Mouse (Mus musculus): Measurements from ENCODE around the gene Chl1. TPM values are rescaled to one million over a fixed set of nuclear protein-coding genes. Genes with fewer than 3 reads are reported as not detected.

Gene Chl1
- polyA plus RNA-seq, 1 experiment from 2014 or later = 16.3 TPM

DNA sequence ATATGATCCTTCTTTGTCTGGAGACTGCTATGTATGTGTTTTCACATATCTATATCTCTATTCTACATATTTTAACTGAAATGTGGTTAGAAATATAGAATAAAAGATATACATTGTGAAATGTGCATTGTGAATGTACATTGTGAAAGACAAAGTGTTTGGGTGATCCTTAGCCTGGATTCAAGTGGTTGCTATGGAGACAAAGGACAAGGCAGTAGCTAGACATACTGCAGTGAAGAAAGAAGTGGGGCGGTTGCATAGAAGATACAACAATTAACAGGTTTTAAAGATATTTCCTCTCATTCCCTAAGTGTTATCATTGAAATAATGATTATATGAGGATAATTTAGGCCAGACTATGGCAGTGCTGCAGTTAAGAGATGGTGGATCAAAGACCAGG lies 146.4 kb downstream of the Chl1 start:
- Histone ChIP-seq H3K27me3 (ENCODE audit: control insufficient read depth, insufficient read depth, low read length) (no peaks in the 10 kb centered on the region), H3K9me3 (ENCODE audit: control insufficient read depth, low read length) (no peaks in the 10 kb centered on the region), H3K4me2 (replicated peaks; ENCODE audit: low read depth) (no peak overlapping the region), H3K27ac (replicated peaks) (no peak overlapping the region), H3K9ac (ENCODE audit: low read length) (no peak overlapping the region), H3K4me3 (ENCODE audit: low read depth, low read length) (no peak overlapping the region), H3K4me1 (replicated peaks; ENCODE audit: control insufficient read depth, insufficient read depth) (no peaks in the 10 kb centered on the region), H3K36me3 (ENCODE audit: control insufficient read depth, insufficient read depth, low read length) (no peaks in the 10 kb centered on the region)
- DNase-seq (ENCODE audit: low spot score) = no peak
- TF ChIP-seq CTCF (IDR thresholded peaks at IDR 0.05; ENCODE audit: low read depth) = no peak
- TF ChIP-seq EP300 (optimal IDR thresholded peaks at IDR 0.05) = no peak
- 71% methylated on average over 1 of the region's 1 CpGs for WGBS
- no peak for ATAC-seq (ENCODE audit: low FRiP score, low TSS enrichment)

DNA sequence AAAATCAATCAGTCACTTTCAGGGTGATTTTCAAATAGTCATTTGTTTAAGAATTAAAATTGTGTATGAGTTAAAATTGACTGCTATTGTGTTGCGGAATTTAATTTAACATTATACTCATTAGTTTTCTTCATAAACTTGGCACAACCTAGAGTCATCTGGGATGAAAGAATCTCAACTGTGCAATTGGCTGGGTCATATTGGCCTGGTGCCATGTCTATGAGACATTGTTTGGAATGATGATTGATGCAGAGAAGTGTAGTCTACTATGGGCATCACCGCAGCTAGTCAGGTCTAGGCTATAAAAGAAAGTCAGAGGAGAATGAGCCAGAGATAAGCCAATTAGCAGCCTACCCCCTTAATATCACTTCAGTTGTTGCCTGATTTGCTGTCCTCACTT lies 148.8 kb downstream of the Chl1 start:
- Histone ChIP-seq H3K27me3 (ENCODE audit: control insufficient read depth, insufficient read depth, low read length) (no peaks in the 10 kb centered on the region), H3K36me3 (ENCODE audit: control insufficient read depth, insufficient read depth, low read length) (no peaks in the 10 kb centered on the region), H3K4me3 (ENCODE audit: low read depth, low read length) (no peak overlapping the region), H3K9me3 (ENCODE audit: control insufficient read depth, low read length) (no peaks in the 10 kb centered on the region), H3K27ac (replicated peaks) (no peak overlapping the region), H3K4me1 (replicated peaks; ENCODE audit: control insufficient read depth, insufficient read depth) (no peaks in the 10 kb centered on the region), H3K9ac (ENCODE audit: low read length) (no peak overlapping the region), H3K4me2 (replicated peaks; ENCODE audit: low read depth) (no peak overlapping the region)
- TF ChIP-seq CTCF (IDR thresholded peaks at IDR 0.05; ENCODE audit: low read depth) (no peak), EP300 (optimal IDR thresholded peaks at IDR 0.05) (no peak)
- 82% methylated on average over 2 of the region's 2 CpGs for WGBS
- ATAC-seq (ENCODE audit: low FRiP score, low TSS enrichment) = no peak
- no peak for DNase-seq (ENCODE audit: low spot score)

DNA sequence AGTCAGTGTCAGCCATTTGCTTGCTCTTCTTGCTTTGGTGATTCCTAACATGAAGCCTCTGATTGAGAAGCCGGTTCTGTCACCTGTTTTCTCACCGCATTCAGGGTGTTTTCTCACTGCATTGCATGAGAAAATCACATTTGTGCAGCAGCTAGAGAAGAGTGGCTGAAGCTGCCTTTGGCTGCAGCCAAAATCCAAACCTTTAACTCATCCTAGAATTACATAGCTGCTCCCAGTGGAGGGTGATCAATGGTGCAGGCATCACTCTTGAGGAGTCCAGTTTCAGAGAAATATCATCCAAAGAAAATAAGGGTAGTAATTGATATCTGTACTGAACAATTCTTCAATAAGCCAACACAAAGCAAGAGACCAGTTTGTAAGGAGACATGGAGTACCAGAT lies 154.8 kb downstream of the Chl1 start:
- no peaks in the 10 kb centered on the region for H3K4me1 ChIP-seq (replicated peaks; ENCODE audit: control insufficient read depth, insufficient read depth)
- no peak overlapping the region for H3K4me3 ChIP-seq (ENCODE audit: low read depth, low read length)
- DNase-seq (ENCODE audit: low spot score) (no peak), ATAC-seq (ENCODE audit: low FRiP score, low TSS enrichment) (no peak)
- H3K4me2 ChIP-seq (replicated peaks; ENCODE audit: low read depth) = no peak overlapping the region
- H3K9ac ChIP-seq (ENCODE audit: low read length) = no peak overlapping the region
- TF ChIP-seq CTCF (IDR thresholded peaks at IDR 0.05; ENCODE audit: low read depth) (no peak), EP300 (optimal IDR thresholded peaks at IDR 0.05) (no peak)
- H3K27me3 ChIP-seq (ENCODE audit: control insufficient read depth, insufficient read depth, low read length) = no peaks in the 10 kb centered on the region
- WGBS = 85% methylated on average over 2 of the region's 2 CpGs
- no peak overlapping the region for H3K27ac ChIP-seq (replicated peaks)
- no peaks in the 10 kb centered on the region for H3K9me3 ChIP-seq (ENCODE audit: control insufficient read depth, low read length)
- no peaks in the 10 kb centered on the region for H3K36me3 ChIP-seq (ENCODE audit: control insufficient read depth, insufficient read depth, low read length)

- no peaks in the 10 kb centered on the region for H3K4me1 ChIP-seq (replicated peaks; ENCODE audit: control insufficient read depth, insufficient read depth)
- H3K4me3 ChIP-seq (ENCODE audit: low read depth, low read length) = no peak overlapping the region
- DNase-seq (ENCODE audit: low spot score) (no peak), ATAC-seq (ENCODE audit: low FRiP score, low TSS enrichment) (no peak)
- no peak overlapping the region for H3K4me2 ChIP-seq (replicated peaks; ENCODE audit: low read depth)
- TF ChIP-seq EP300 (optimal IDR thresholded peaks at IDR 0.05) = no peak
- no peak for TF ChIP-seq CTCF (IDR thresholded peaks at IDR 0.05; ENCODE audit: low read depth)
- H3K27ac ChIP-seq (replicated peaks) = no peak overlapping the region
- H3K36me3 ChIP-seq (ENCODE audit: control insufficient read depth, insufficient read depth, low read length) = no peaks in the 10 kb centered on the region
- WGBS = 76% methylated on average over 9 of the region's 9 CpGs
- no peaks in the 10 kb centered on the region for H3K9me3 ChIP-seq (ENCODE audit: control insufficient read depth, low read length)
- H3K9ac ChIP-seq (ENCODE audit: low read length) = no peak overlapping the region
- H3K27me3 ChIP-seq (ENCODE audit: control insufficient read depth, insufficient read depth, low read length) = no peaks in the 10 kb centered on the region
Measured at GRCm38 (mm10) chr6:103665677-103666316, 155.4 kb downstream of the Chl1 start.

DNA sequence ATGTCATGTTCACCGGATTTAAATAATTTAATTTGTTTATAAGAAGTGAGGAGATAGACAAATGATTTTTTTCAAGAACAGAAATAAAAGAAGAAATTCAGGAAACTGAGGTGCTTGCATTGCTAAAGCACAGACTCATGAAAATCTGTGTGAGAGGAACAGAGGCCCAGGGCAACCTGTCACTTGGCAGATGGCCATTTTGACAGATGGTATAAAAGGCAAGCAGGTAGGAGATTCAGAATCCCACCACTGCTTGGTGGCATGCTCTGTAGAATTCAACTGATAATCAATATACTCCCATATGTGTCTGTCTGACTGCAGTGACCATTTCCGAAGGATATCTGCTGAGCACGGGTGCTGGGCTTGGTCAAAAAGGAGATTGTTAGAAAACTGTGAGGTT lies 162.7 kb downstream of the Chl1 start:
- H3K4me1 ChIP-seq (replicated peaks; ENCODE audit: control insufficient read depth, insufficient read depth) = no peaks in the 10 kb centered on the region
- no peak overlapping the region for H3K4me3 ChIP-seq (ENCODE audit: low read depth, low read length)
- TF ChIP-seq EP300 (optimal IDR thresholded peaks at IDR 0.05) (no peak), CTCF (IDR thresholded peaks at IDR 0.05; ENCODE audit: low read depth) (no peak)
- no peak overlapping the region for H3K9ac ChIP-seq (ENCODE audit: low read length)
- no peaks in the 10 kb centered on the region for H3K9me3 ChIP-seq (ENCODE audit: control insufficient read depth, low read length)
- H3K27me3 ChIP-seq (ENCODE audit: control insufficient read depth, insufficient read depth, low read length) = no peaks in the 10 kb centered on the region
- ATAC-seq (ENCODE audit: low FRiP score, low TSS enrichment) (no peak), DNase-seq (ENCODE audit: low spot score) (no peak)
- no peak overlapping the region for H3K27ac ChIP-seq (replicated peaks)
- whole genome bisulfite sequencing = 91% methylated on average over 3 of the region's 3 CpGs
- no peaks in the 10 kb centered on the region for H3K36me3 ChIP-seq (ENCODE audit: control insufficient read depth, insufficient read depth, low read length)
- no peak overlapping the region for H3K4me2 ChIP-seq (replicated peaks; ENCODE audit: low read depth)

DNA sequence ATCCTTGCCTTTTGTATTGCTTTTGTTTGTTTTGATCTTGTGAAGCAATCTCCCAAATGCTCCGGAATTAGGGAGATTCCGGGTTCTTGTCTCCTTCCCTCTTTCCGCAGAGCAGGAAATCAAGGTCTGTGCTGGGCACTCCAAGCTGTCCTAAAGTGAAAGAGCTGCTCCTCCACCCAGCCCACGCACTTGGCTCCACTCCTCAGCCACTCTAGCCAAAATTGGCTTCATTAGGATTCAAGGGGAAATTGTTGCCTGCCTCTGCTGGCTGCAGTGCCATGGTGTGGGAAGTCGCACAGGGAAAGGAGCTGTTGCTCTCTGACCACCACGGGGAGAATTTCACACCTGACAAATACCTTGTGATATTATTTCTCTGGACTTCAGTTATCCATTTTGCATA lies 163.9 kb downstream of the Chl1 start:
- WGBS = 60% methylated on average over 6 of the region's 6 CpGs
- TF ChIP-seq CTCF (IDR thresholded peaks at IDR 0.05; ENCODE audit: low read depth) (no peak), EP300 (optimal IDR thresholded peaks at IDR 0.05) (no peak)

More for the DNA sequence above, 163.9 kb downstream of the Chl1 start:
- Histone ChIP-seq H3K27me3 (ENCODE audit: control insufficient read depth, insufficient read depth, low read length) (no peaks in the 10 kb centered on the region), H3K9ac (ENCODE audit: low read length) (no peak overlapping the region), H3K36me3 (ENCODE audit: control insufficient read depth, insufficient read depth, low read length) (no peaks in the 10 kb centered on the region), H3K27ac (replicated peaks) (no peak overlapping the region), H3K4me1 (replicated peaks; ENCODE audit: control insufficient read depth, insufficient read depth) (no peaks in the 10 kb centered on the region), H3K4me3 (ENCODE audit: low read depth, low read length) (no peak overlapping the region), H3K9me3 (ENCODE audit: control insufficient read depth, low read length) (no peaks in the 10 kb centered on the region), H3K4me2 (replicated peaks; ENCODE audit: low read depth) (no peak overlapping the region)
- DNase-seq (ENCODE audit: low spot score) (peak; percentile 13), ATAC-seq (ENCODE audit: low FRiP score, low TSS enrichment) (no peak)
